Comparison of ENCODE assay signal across 14 mouse cellular contexts in the genomic region with DNA sequence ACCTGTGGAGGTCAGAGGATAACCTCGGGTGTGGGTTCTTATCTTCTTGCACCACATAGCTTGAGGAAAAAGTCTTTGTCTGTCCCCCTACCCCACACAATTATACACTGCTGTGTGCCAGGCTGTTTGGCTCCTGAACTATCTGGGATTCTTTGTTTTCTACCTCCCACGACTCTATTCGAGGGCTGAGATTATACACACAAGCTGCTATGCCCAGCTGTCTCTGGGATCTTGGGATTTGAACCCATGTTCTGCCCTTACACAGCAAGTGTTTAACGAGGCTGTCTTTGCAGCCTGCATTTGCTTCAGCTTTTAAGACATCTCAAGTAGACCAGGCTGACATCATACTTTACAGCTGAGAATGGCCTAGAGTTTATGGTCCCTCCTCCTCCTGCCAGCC.
"Had no signal": no experiment of that assay in that cellular context is flagged by ENCODE, and none has a peak within 500 bp of the region (broad histone marks: within the 10 kb centered on the region; RNA-seq: fewer than 3 reads in every experiment).

No protein-coding gene starts in this region.

- H3K9ac ChIP-seq: limb, embryonic 12.5 days; liver, embryonic 13.5 days; liver, postnatal 0 days; lung, embryonic 15.5 days had no signal

- ATAC-seq: liver, postnatal 0 days had no signal

- DNase-seq: kidney, adult 18-20 months; kidney, postnatal 10 days; kidney, postnatal 4 days; liver; liver, embryonic 13.5 days; liver, postnatal 0 days; right cerebral cortex, adult 18-20 months; right cerebral cortex, postnatal 4 days; spleen, adult 18-20 months; thymus, adult 18-20 months; thymus, postnatal 14 days had no signal

- H3K27ac ChIP-seq: hindbrain, postnatal 0 days; limb, embryonic 12.5 days; liver, embryonic 13.5 days; lung, embryonic 15.5 days had no signal

- H3K36me3 ChIP-seq: limb, embryonic 12.5 days; liver, embryonic 13.5 days; lung, embryonic 15.5 days had no signal

- H3K4me2 ChIP-seq: limb, embryonic 12.5 days; liver, embryonic 13.5 days; lung, embryonic 15.5 days had no signal

- H3K9me3 ChIP-seq: limb, embryonic 12.5 days; liver, embryonic 13.5 days; lung, embryonic 15.5 days had no signal

- H3K4me3 ChIP-seq: limb, embryonic 12.5 days; liver, embryonic 13.5 days; lung, embryonic 15.5 days had no signal

- H3K27me3 ChIP-seq: limb, embryonic 12.5 days; liver, embryonic 13.5 days; lung, embryonic 15.5 days had no signal
